Mouse (Mus musculus): Measurements from ENCODE around the gene Paqr9. TPM values are rescaled to one million over a fixed set of nuclear protein-coding genes. Genes with fewer than 3 reads are reported as not detected.

The Paqr9 gene
- polyA plus RNA-seq, 1 experiment from 2014 or later = 0.09 TPM

DNA sequence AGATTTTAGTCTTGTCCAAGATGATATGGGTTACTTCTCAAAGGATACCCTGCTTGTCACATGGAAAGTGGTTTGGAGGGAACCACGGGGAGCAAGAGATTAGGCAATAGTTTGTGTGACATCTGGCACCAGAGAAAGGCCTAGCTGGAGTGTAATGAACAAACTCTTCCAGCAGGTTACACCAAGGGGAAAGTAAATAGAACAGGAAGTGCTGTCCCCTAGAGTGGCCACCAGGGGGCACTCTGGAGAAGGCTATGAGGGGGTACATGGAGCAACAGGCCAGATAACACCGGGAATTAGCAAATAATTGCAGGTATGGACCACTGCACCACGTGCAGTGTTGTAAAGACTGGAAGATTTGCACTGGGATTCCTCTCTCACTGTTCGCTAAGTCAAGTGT, 19.0 kb upstream of the Paqr9 start:
- no peaks in the 10 kb centered on the region for H3K36me3 ChIP-seq (ENCODE audit: control insufficient read depth, insufficient read depth, low read length)
- no peaks in the 10 kb centered on the region for H3K27me3 ChIP-seq (ENCODE audit: control insufficient read depth, insufficient read depth, low read length)
- H3K4me3 ChIP-seq (ENCODE audit: low read depth, low read length) = no peak overlapping the region
- no peaks in the 10 kb centered on the region for H3K9me3 ChIP-seq (ENCODE audit: control insufficient read depth, low read depth, low read length)
- H3K4me1 ChIP-seq (ENCODE audit: control insufficient read depth, insufficient read depth, low read length) = no peaks in the 10 kb centered on the region
- no peak for ATAC-seq (ENCODE audit: insufficient number of reproducible peaks, insufficient read depth, low FRiP score, low read depth)
- H3K27ac ChIP-seq (ENCODE audit: low read length) = no peak overlapping the region
- no peak overlapping the region for H3K9ac ChIP-seq (replicated peaks; ENCODE audit: low read depth, low read length)
- 59% methylated on average over 4 of the region's 4 CpGs for WGBS
- H3K4me2 ChIP-seq (replicated peaks; ENCODE audit: low read depth, low read length) = no peak overlapping the region

DNA sequence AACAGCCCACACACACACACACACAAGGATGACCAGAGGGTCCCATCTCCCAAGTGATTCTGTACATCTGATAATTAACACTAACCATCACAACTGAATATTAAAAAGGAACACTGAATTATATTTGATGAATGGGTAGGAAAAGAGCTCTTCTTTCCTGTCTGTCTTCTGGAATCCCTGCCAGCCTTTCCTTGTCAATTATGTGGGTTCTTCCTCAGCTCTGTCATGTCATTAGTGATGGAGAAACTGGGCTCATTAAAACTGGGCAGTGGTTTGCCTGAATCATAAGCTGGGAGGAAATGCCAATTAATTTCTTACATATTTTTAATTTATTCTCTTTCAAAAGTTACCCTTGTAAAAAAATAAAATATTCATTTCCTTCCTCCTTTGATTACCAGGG, 18.2 kb upstream of the Paqr9 start:
- Histone ChIP-seq H3K36me3 (ENCODE audit: control insufficient read depth, insufficient read depth, low read length) (no peaks in the 10 kb centered on the region), H3K9ac (replicated peaks; ENCODE audit: low read depth, low read length) (no peak overlapping the region), H3K9me3 (ENCODE audit: control insufficient read depth, low read depth, low read length) (no peaks in the 10 kb centered on the region), H3K4me3 (ENCODE audit: low read depth, low read length) (no peak overlapping the region), H3K27ac (ENCODE audit: low read length) (no peak overlapping the region), H3K27me3 (ENCODE audit: control insufficient read depth, insufficient read depth, low read length) (no peaks in the 10 kb centered on the region), H3K4me2 (replicated peaks; ENCODE audit: low read depth, low read length) (no peak overlapping the region), H3K4me1 (ENCODE audit: control insufficient read depth, insufficient read depth, low read length) (no peaks in the 10 kb centered on the region)
- no peak for ATAC-seq (ENCODE audit: insufficient number of reproducible peaks, insufficient read depth, low FRiP score, low read depth)

DNA sequence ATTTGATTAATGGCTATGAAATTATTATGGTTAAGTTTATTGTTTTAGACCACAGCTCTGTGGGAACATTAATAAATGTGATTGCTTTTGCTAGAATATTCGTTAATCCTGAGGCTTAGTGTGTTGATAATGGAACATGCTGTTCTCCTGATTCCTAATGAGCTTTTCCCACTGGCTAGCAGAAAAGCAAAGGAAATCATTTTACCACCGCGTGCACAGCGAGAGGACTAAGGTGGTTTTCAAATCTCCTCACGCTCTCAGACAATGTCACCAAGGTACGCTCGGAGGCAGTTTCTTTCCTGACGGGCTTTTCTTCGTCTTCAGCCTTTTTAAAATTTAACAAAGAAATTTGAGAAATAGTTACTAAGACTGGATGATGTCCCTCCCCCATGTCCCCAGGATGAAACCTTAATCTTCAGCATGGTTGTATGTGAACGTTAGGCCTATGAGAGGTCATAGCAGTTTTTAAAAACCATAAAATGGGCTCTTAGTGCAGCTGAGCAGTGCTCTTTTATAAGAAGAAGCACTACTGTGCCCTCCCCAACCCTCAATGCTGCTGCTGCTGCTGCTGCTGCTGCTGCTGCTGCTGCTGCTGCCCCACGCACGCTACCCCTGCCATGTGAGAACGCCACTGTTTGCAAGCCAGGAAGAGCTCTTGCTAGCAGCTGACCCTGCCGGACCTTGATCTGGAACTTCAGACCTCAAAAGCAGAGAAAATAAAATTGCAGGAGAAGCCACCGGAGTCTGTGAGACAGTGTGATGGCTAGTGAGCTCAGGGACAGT, 17.6 kb upstream of the Paqr9 start:
- no peak overlapping the region for H3K4me3 ChIP-seq (ENCODE audit: low read depth, low read length)
- H3K9ac ChIP-seq (replicated peaks; ENCODE audit: low read depth, low read length) = no peak overlapping the region
- H3K36me3 ChIP-seq (ENCODE audit: control insufficient read depth, insufficient read depth, low read length) = no peaks in the 10 kb centered on the region
- H3K27ac ChIP-seq (ENCODE audit: low read length) = no peak overlapping the region
- H3K4me1 ChIP-seq (ENCODE audit: control insufficient read depth, insufficient read depth, low read length) = no peaks in the 10 kb centered on the region
- H3K4me2 ChIP-seq (replicated peaks; ENCODE audit: low read depth, low read length) = no peak overlapping the region
- 72% methylated on average over 15 of the region's 15 CpGs for WGBS
- H3K27me3 ChIP-seq (ENCODE audit: control insufficient read depth, insufficient read depth, low read length) = no peaks in the 10 kb centered on the region
- no peaks in the 10 kb centered on the region for H3K9me3 ChIP-seq (ENCODE audit: control insufficient read depth, low read depth, low read length)
- no peak for ATAC-seq (ENCODE audit: insufficient number of reproducible peaks, insufficient read depth, low FRiP score, low read depth)

DNA sequence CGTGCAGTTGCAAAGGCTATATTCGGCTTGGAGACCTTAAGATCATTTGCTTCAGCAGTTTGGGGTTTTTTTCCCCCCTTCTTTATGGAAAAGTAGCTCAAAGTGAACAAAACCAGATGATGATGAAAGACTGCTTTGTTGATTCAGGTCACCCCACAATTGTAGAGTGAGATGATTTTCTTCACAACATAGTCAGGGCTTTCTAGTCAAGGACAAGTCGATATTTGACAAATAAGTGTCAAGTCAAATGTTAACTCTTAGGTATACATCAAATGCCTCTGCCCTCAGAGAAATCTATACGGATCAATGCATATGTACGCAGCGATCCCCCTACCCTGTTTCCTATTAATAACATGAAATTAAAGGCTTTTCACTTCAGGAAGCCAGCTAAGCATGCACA, 17.0 kb upstream of the Paqr9 start:
- WGBS = 59% methylated on average over 6 of the region's 6 CpGs
- no peak for ATAC-seq (ENCODE audit: insufficient number of reproducible peaks, insufficient read depth, low FRiP score, low read depth)
- H3K9ac ChIP-seq (replicated peaks; ENCODE audit: low read depth, low read length) = no peak overlapping the region
- no peaks in the 10 kb centered on the region for H3K36me3 ChIP-seq (ENCODE audit: control insufficient read depth, insufficient read depth, low read length)
- no peak overlapping the region for H3K4me2 ChIP-seq (replicated peaks; ENCODE audit: low read depth, low read length)
- H3K9me3 ChIP-seq (ENCODE audit: control insufficient read depth, low read depth, low read length) = no peaks in the 10 kb centered on the region
- H3K4me3 ChIP-seq (ENCODE audit: low read depth, low read length) = no peak overlapping the region
- no peaks in the 10 kb centered on the region for H3K27me3 ChIP-seq (ENCODE audit: control insufficient read depth, insufficient read depth, low read length)
- no peaks in the 10 kb centered on the region for H3K4me1 ChIP-seq (ENCODE audit: control insufficient read depth, insufficient read depth, low read length)
- no peak overlapping the region for H3K27ac ChIP-seq (ENCODE audit: low read length)

DNA sequence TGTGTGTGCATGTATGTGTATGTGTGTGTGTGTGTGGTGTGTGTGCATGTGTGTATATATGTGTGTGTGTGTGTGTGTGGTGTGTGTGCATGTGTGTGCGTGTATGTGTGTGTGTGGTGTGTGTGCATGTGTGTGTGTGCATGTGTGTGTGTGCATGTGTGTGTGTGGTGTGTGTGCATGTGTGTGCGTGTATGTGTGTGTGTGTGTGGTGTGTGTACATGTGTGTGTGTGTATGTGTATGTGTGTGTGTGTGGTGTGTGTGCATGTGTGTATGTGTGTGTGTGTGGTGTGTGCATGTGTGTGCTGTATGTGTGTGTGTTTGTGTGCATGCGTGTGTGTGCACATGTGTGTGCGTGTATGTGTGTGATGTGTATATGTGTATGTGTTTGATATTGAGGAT, 14.9 kb upstream of the Paqr9 start:
- no peak overlapping the region for H3K4me2 ChIP-seq (replicated peaks; ENCODE audit: low read depth, low read length)
- no peaks in the 10 kb centered on the region for H3K36me3 ChIP-seq (ENCODE audit: control insufficient read depth, insufficient read depth, low read length)
- H3K9me3 ChIP-seq (ENCODE audit: control insufficient read depth, low read depth, low read length) = no peaks in the 10 kb centered on the region
- no peaks in the 10 kb centered on the region for H3K27me3 ChIP-seq (ENCODE audit: control insufficient read depth, insufficient read depth, low read length)
- no peaks in the 10 kb centered on the region for H3K4me1 ChIP-seq (ENCODE audit: control insufficient read depth, insufficient read depth, low read length)
- no peak overlapping the region for H3K27ac ChIP-seq (ENCODE audit: low read length)
- H3K9ac ChIP-seq (replicated peaks; ENCODE audit: low read depth, low read length) = no peak overlapping the region
- WGBS = 99% methylated on average over 4 of the region's 4 CpGs
- ATAC-seq (ENCODE audit: insufficient number of reproducible peaks, insufficient read depth, low FRiP score, low read depth) = no peak
- no peak overlapping the region for H3K4me3 ChIP-seq (ENCODE audit: low read depth, low read length)

DNA sequence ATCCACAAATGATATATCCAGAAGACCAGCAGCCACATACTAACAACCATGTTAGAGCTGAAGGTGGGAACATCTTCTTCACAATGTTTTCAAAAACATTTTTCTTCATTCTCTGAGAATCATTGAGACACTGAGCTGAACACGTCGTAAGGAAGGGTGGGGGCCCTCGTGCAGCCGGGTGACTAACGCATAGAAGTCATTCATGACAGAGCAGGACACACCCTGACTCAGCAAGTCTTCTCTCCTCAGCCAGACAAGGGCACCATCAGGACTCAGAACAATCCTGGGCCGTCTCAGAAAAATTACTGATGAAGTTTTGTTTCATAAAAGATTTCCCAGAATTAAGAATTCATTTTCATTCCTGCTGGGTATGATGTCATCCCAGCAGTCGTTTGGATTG, 12.8 kb upstream of the Paqr9 start:
- Histone ChIP-seq H3K27ac (ENCODE audit: low read length) (no peak overlapping the region), H3K9me3 (ENCODE audit: control insufficient read depth, low read depth, low read length) (no peaks in the 10 kb centered on the region), H3K4me2 (replicated peaks; ENCODE audit: low read depth, low read length) (no peak overlapping the region), H3K9ac (replicated peaks; ENCODE audit: low read depth, low read length) (no peak overlapping the region), H3K36me3 (ENCODE audit: control insufficient read depth, insufficient read depth, low read length) (no peaks in the 10 kb centered on the region), H3K4me1 (ENCODE audit: control insufficient read depth, insufficient read depth, low read length) (no peaks in the 10 kb centered on the region), H3K27me3 (ENCODE audit: control insufficient read depth, insufficient read depth, low read length) (no peaks in the 10 kb centered on the region), H3K4me3 (ENCODE audit: low read depth, low read length) (no peak overlapping the region)
- WGBS = 56% methylated on average over 7 of the region's 7 CpGs
- no peak for ATAC-seq (ENCODE audit: insufficient number of reproducible peaks, insufficient read depth, low FRiP score, low read depth)

DNA sequence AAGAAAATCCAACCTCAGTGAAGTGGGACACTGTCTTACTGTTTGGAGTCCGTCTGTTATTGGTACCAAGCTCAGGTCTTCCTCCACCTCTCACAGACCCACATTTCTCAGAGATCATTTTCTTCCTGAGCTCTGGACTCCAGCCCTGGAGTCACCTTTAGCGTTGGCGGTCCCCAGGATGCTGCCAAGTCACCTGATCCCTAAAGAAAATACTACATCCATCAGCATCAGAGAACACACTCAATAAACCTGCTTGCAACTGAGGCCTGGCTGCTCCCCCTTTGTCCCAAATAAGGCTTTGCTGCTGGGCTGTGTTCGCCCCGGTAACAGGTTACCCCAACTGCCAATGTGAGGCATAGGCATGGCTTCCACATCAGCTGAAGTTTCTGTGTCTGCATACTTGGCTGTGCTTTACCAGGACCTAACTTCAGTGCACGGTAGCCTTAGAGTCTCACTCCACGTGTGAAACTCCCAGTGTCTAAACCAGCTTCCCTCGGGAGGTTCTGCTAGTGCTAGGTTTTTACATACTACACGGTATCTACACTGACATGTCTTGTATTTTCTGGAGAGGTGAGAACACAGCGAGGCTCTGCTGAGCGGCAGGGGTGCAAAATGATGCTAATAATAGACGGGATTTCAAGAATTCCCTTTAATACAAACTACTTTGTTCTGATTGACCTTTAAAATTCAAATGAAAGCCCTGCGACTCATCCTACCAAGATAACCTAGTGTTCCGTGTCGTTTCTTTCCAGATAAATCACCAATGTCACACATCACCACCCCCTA, 9.6 kb upstream of the Paqr9 start:
- no peak overlapping the region for H3K27ac ChIP-seq (ENCODE audit: low read length)
- no peak for ATAC-seq (ENCODE audit: insufficient number of reproducible peaks, insufficient read depth, low FRiP score, low read depth)
- WGBS = 68% methylated on average over 15 of the region's 15 CpGs

DNA sequence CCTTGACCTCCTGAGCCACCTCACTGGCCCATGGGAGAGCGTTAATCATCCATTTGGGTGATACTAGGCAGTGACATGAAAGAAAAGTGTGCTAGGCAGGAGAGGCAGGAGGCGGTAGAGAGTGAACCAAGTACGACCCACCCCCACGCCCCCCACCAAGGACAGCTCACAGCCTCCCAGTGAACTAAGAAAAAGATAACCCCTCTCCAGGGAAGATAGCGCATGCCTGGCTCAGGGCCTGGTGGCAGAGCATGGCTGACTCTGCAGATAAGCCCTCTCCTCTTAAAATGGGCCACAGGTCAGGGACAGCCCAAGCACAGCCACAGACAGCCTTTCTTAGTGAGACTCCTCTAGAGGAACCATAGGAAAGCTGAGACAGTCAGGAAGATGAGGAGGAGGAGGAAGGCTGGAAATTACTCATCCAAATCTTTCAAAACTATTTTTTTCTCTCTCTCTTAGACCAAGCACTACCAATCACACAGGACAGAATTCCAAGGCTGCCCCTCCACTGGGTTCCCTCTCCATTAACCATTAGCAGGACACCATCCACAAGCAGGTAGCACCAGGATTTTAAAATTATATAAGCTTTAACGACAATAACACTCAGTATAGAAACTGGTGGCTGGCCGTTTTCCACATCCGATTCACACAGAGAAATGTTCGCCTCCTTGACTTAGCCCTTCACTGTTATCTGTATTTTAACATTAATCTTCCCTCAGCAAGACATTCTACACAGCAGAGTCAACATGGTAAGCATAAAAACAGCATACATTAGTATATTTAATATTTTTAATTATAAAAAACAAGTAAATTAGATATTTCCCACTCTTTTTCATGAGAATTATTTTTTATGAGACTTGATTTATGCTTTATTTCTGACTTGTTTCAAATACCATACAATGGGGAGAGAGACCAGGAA, 8.3 kb upstream of the Paqr9 start:
- H3K9ac ChIP-seq (replicated peaks; ENCODE audit: low read depth, low read length) = no peak overlapping the region
- no peaks in the 10 kb centered on the region for H3K27me3 ChIP-seq (ENCODE audit: control insufficient read depth, insufficient read depth, low read length)
- no peaks in the 10 kb centered on the region for H3K36me3 ChIP-seq (ENCODE audit: control insufficient read depth, insufficient read depth, low read length)
- H3K27ac ChIP-seq (ENCODE audit: low read length) = no peak overlapping the region
- ATAC-seq (ENCODE audit: insufficient number of reproducible peaks, insufficient read depth, low FRiP score, low read depth) = peak; percentile 34; the same call in 1 of the 2 replicates
- no peak overlapping the region for H3K4me3 ChIP-seq (ENCODE audit: low read depth, low read length)
- WGBS = 62% methylated on average over 9 of the region's 9 CpGs
- H3K9me3 ChIP-seq (ENCODE audit: control insufficient read depth, low read depth, low read length) = no peaks in the 10 kb centered on the region
- H3K4me1 ChIP-seq (ENCODE audit: control insufficient read depth, insufficient read depth, low read length) = no peaks in the 10 kb centered on the region
- no peak overlapping the region for H3K4me2 ChIP-seq (replicated peaks; ENCODE audit: low read depth, low read length)

More for the DNA sequence above, 9.6 kb upstream of the Paqr9 start:
- no peak overlapping the region for H3K4me2 ChIP-seq (replicated peaks; ENCODE audit: low read depth, low read length)
- no peaks in the 10 kb centered on the region for H3K27me3 ChIP-seq (ENCODE audit: control insufficient read depth, insufficient read depth, low read length)
- no peaks in the 10 kb centered on the region for H3K4me1 ChIP-seq (ENCODE audit: control insufficient read depth, insufficient read depth, low read length)
- H3K9me3 ChIP-seq (ENCODE audit: control insufficient read depth, low read depth, low read length) = no peaks in the 10 kb centered on the region
- no peak overlapping the region for H3K4me3 ChIP-seq (ENCODE audit: low read depth, low read length)
- H3K36me3 ChIP-seq (ENCODE audit: control insufficient read depth, insufficient read depth, low read length) = no peaks in the 10 kb centered on the region
- no peak overlapping the region for H3K9ac ChIP-seq (replicated peaks; ENCODE audit: low read depth, low read length)

All from stomach, embryonic 14.5 days (tissue).